Comparison of ENCODE assay signal across 13 mouse cellular contexts in the genomic region with DNA sequence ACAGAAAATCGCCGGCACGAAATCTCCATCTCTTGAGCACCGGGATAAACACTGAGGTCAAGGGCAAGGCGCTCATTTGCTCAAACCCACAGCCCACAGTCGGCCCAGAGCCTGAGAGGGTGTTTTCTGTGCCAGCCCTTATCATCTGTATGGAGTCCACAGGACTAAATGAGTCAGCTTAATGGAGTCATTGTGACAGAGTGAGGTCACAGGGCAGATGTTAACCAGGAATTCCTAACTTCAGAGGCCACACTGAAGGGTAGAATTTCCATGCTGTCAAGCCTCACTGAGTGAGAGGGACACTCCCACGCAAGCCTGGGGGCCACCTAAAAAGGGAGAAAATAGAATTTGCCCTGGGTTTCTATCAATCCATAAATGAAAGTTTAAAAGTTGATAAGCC. TPM values are rescaled to one million over a fixed set of nuclear protein-coding genes. Genes with fewer than 3 reads are reported as not detected.
DNase-seq lines count a peak whose midpoint lies in the region; ATAC-seq and TF ChIP-seq lines count a peak whose summit lies in the region.
"Had no signal": no experiment of that assay in that cellular context is flagged by ENCODE, and none has a peak within 500 bp of the region (broad histone marks: within the 10 kb centered on the region; RNA-seq: fewer than 3 reads in every experiment).

No protein-coding gene starts in this region.

- no peak overlapping the region for H3K9ac ChIP-seq in kidney, postnatal 0 days (ENCODE audit: low read depth, low read length)
- no peak overlapping the region for H3K9ac ChIP-seq in liver, postnatal 0 days (replicated peaks)
- H3K9ac ChIP-seq: forebrain, postnatal 0 days; hindbrain, embryonic 15.5 days had no signal

- peak; percentile 57 for ATAC-seq in kidney, postnatal 0 days (replicated peaks; ENCODE audit: low FRiP score, low read depth)
- peak; percentile 60 for ATAC-seq in liver, postnatal 0 days
- ATAC-seq: forebrain, postnatal 0 days had no signal

- no peaks in the 10 kb centered on the region for H3K36me3 ChIP-seq in kidney, postnatal 0 days (ENCODE audit: insufficient read depth, low read length)
- no peaks in the 10 kb centered on the region for H3K36me3 ChIP-seq in liver, postnatal 0 days (replicated peaks; ENCODE audit: insufficient read depth, low read length)
- H3K36me3 ChIP-seq: hindbrain, embryonic 15.5 days had no signal

- H3K9me3 ChIP-seq in kidney, postnatal 0 days (replicated peaks; ENCODE audit: low read length) = no peaks in the 10 kb centered on the region
- H3K9me3 ChIP-seq in liver, postnatal 0 days (ENCODE audit: low read length) = no peaks in the 10 kb centered on the region
- H3K9me3 ChIP-seq: hindbrain, embryonic 15.5 days had no signal

- WGBS in kidney, postnatal 0 days = 19% methylated on average over 7 of the region's 7 CpGs
- 44% methylated on average over 7 of the region's 7 CpGs for WGBS in liver, postnatal 0 days (ENCODE audit: insufficient replicate concordance)

- no peak for TF ChIP-seq CTCF in kidney, postnatal 0 days (IDR thresholded peaks at IDR 0.05; ENCODE audit: low read depth)
- no peak for TF ChIP-seq CTCF in liver, postnatal 0 days (IDR thresholded peaks at IDR 0.05; ENCODE audit: low read depth)

- no peak overlapping the region for H3K4me3 ChIP-seq in kidney, postnatal 0 days (replicated peaks; ENCODE audit: low read depth, low read length)
- no peak overlapping the region for H3K4me3 ChIP-seq in liver, postnatal 0 days (ENCODE audit: low read depth, low read length)
- H3K4me3 ChIP-seq: hindbrain, embryonic 15.5 days had no signal

- no peaks in the 10 kb centered on the region for H3K27me3 ChIP-seq in kidney, postnatal 0 days (ENCODE audit: insufficient read depth, low read length)
- H3K27me3 ChIP-seq in liver, postnatal 0 days (ENCODE audit: insufficient read depth, low read length) = no peaks in the 10 kb centered on the region
- H3K27me3 ChIP-seq: hindbrain, embryonic 15.5 days had no signal

- H3K27ac ChIP-seq in kidney, postnatal 0 days = no peak overlapping the region
- H3K27ac ChIP-seq in liver, postnatal 0 days (ENCODE audit: low read depth) = no peak overlapping the region
- H3K27ac ChIP-seq: hindbrain, embryonic 15.5 days had no signal

- peak; percentile 77 for DNase-seq in kidney, postnatal 0 days (ENCODE audit: low spot score)
- no peak for DNase-seq in kidney, postnatal 25 days
- peak; percentile 53 for DNase-seq in Muller cell, postnatal 12 days (ENCODE audit: inconsistent ontology term)
- peak; percentile 39 for DNase-seq in embryo, embryonic 9.5 days (ENCODE audit: extremely low spot score)
- no peak for DNase-seq in liver, postnatal 0 days
- DNase-seq in spleen, postnatal 10 days (ENCODE audit: low spot score in 2 of 2) = no peak
- no peak for DNase-seq in spleen, postnatal 4 days (ENCODE audit: low spot score in 2 of 2)
- DNase-seq in cerebellum, postnatal 4 days (ENCODE audit: low spot score in 2 of 2) = no peak
- DNase-seq: cerebellum, adult 11-12 months; forebrain, postnatal 0 days; left cerebral cortex, postnatal 4 days; right cerebral cortex, postnatal 25 days had no signal

- H3K4me1 ChIP-seq in kidney, postnatal 0 days (replicated peaks; ENCODE audit: insufficient read depth, low read length) = peaks cover 31% of the 10 kb centered on the region
- H3K4me1 ChIP-seq in liver, postnatal 0 days (ENCODE audit: insufficient read depth) = peaks cover 7% of the 10 kb centered on the region

- no peak for TF ChIP-seq EP300 in liver, postnatal 0 days (IDR thresholded peaks at IDR 0.05; ENCODE audit: low read depth)

- no peak overlapping the region for H3K4me2 ChIP-seq in kidney, postnatal 0 days (ENCODE audit: low read length)
- H3K4me2 ChIP-seq in liver, postnatal 0 days (ENCODE audit: low read depth, low read length) = no peak overlapping the region
- H3K4me2 ChIP-seq: hindbrain, embryonic 15.5 days had no signal

RNA-seq across cellular contexts. Expression of a gene that starts 35.2 kb away (rescaled TPM):
- 96.5 and 99.9 TPM in 2 replicates for polyA plus RNA-seq in kidney, postnatal 0 days (2015; fragmentation: Nextera tagmentation; extraction: Ambion mirVana)
- polyA plus RNA-seq in liver, postnatal 0 days (2015; fragmentation: Nextera tagmentation; extraction: Ambion mirVana) = 9.4 and 9.6 TPM in 2 replicates

Comparison
In these comparisons a context has a peak if more than half of its experiments do, and no peak if none do; other contexts are left out.
1. DNase-seq: peak in kidney, postnatal 0 days (single experiment), Muller cell, postnatal 12 days (single experiment) and embryo, embryonic 9.5 days (single experiment); none in kidney, postnatal 25 days (0 of 2), liver, postnatal 0 days (single experiment), spleen, postnatal 10 days (0 of 2), spleen, postnatal 4 days (0 of 2) and cerebellum, postnatal 4 days (0 of 2).